Mouse (Mus musculus) brain, embryonic 18.5 days (tissue): ENCODE data around the gene Parp3.

Experiments
- DNase-seq: peaks from one replicate; pipeline ENCODE4 v3.0.0-alpha.2; 2012; ENCODE audit warnings: low read depth, low spot score

Parp3 gene

GRCm38 (mm10) chr9:106428719-106429220 lies 48.0 kb downstream of the Parp3 start:
- no peak for DNase-seq

- DNase-seq = peak; percentile 74
Observed at GRCm38 (mm10) chr9:106421865-106422160, 54.9 kb downstream of the Parp3 start.

DNA sequence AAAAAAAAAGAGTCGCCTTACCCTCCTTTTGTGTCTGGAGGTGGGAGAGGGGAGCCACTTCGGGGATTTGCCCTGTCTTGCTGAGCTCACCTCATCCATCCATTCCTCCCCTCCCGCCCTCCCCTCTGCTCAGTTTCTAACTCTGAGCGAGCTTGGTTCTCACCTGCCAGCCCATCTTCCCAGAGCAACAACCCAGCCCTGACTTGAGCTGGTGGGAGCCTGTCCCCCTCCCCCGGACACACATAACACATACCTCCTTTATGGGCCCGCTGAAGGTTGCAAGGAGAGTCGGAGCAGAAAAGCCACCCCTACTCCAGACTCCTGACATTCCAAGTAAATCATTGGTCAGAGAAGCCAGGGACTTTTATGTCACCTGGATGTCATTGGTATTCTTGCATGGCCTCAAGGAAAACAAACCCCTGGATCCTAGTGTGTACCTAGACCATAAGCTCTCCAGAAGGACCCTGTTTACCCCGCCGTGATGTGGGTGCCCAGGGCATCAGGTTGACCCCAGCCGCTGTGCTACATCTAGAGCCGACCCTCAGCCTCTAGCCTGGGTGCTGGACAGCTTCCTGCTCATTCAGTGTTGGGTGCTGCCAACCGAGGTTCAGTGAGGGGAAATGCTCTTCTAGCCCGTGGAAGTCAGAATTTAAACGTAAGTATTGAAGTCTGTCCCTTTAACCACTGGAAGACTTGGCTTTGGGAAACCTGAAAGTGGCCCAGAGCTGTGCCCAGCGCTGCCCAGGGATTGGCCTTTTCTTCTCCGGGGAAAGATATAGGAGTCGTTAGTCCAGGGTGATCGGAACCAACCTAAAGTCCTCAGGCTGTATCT lies 55.5 kb downstream of the Parp3 start:
- no peak for DNase-seq

- DNase-seq = no peak
Observed at GRCm38 (mm10) chr9:106420608-106421007, 56.1 kb downstream of the Parp3 start.
